Mouse (Mus musculus) lung, embryonic 14.5 days (tissue): ENCODE results near the gene Fan1. TPM values are rescaled to one million over a fixed set of nuclear protein-coding genes. Genes with fewer than 3 reads are reported as not detected.

Source experiments
- ATAC-seq: fragments of 200-750 bp; cut with Nextera tagmentation; 2 replicates; pipeline ENCODE4 v1.8.0; 2017; ENCODE audit warnings: mild to moderate bottlenecking, moderate TSS enrichment, moderate library complexity; ENCODE audit not compliant: insufficient read depth
- DNase-seq: peaks from one replicate; pipeline ENCODE4 v3.0.0-alpha.2; 2015
- H3K27ac ChIP-seq: fragments of 300-500 bp; sonication (generic); 2 replicates; pipeline ENCODE4 v1.5.1; 2014; ENCODE audit warnings: low read depth, mild to moderate bottlenecking, moderate library complexity
- H3K27me3 ChIP-seq: fragments of 300-500 bp; sonication (generic); 2 replicates; pipeline ENCODE4 v1.6.1; 2014; ENCODE audit warnings: low read length, control low read depth; ENCODE audit not compliant: insufficient read depth
- H3K36me3 ChIP-seq: fragments of 300-500 bp; sonication (generic); 2 replicates; pipeline ENCODE4 v1.6.1; 2014; ENCODE audit warnings: control low read depth; ENCODE audit not compliant: insufficient read depth
- H3K4me1 ChIP-seq: fragments of 300-500 bp; sonication (generic); 2 replicates; pipeline ENCODE4 v1.6.1; 2014; ENCODE audit warnings: antibody characterized with exemption, control low read depth; ENCODE audit not compliant: insufficient read depth
- H3K4me2 ChIP-seq: fragments of 300-500 bp; sonication (generic); 2 replicates; pipeline ENCODE4 v1.6.1; 2014; ENCODE audit warnings: mild to moderate bottlenecking
- H3K4me3 ChIP-seq: fragments of 300-500 bp; sonication (generic); 2 replicates; pipeline ENCODE4 v1.5.1; 2014; ENCODE audit warnings: low read depth, low read length
- H3K9ac ChIP-seq: fragments of 300-500 bp; sonication (generic); 2 replicates; pipeline ENCODE4 v1.6.1; 2014
- H3K9me3 ChIP-seq: fragments of 300-500 bp; sonication (generic); 2 replicates; pipeline ENCODE4 v1.6.1; 2016; ENCODE audit warnings: low read depth, low read length, control low read depth
- CTCF ChIP-seq: IDR thresholded peaks from 2 replicates; pipeline ENCODE4 v1.5.1; 2016; ENCODE audit warnings: antibody characterized with exemption, low read depth
- WGBS: fragments of 180-500 bp; shearing (Covaris S2); extraction: QIAGEN DNeasy Blood & Tissue Kit; methylation state at CpG from one replicate; pipeline ENCODE4 v1.1.7; 2014; 5-methylcytosine and 5-hydroxymethylcytosine counted together
- polyA plus RNA-seq: library from polyadenylated mRNA; unstranded; fragments of >200 nt; fragmentation: Nextera tagmentation; extraction: Ambion mirVana; gene quantifications from 2 replicates; pipeline ENCODE4 v1.2.1, GENCODE M21; 2014

The Fan1 gene
- polyA plus RNA-seq, 1 experiment from 2014 or later = 4.8 TPM

GRCm38 (mm10) chr7:64357405-64357804 lies 16.5 kb downstream of the Fan1 start:
- Histone ChIP-seq H3K4me3 (no peak overlapping the region), H3K27ac (no peak overlapping the region), H3K4me2 (no peak overlapping the region), H3K36me3 (peaks cover 69% of the 10 kb centered on the region), H3K9ac (no peak overlapping the region), H3K4me1 (no peaks in the 10 kb centered on the region), H3K27me3 (no peaks in the 10 kb centered on the region), H3K9me3 (no peaks in the 10 kb centered on the region)
- WGBS = 91% methylated on average over 9 of the region's 9 CpGs
- DNase-seq (peak; percentile 9), ATAC-seq (no peak)
- TF ChIP-seq CTCF = no peak

- Histone ChIP-seq H3K36me3 (peaks cover 67% of the 10 kb centered on the region), H3K27ac (no peak overlapping the region), H3K4me1 (no peaks in the 10 kb centered on the region), H3K4me3 (no peak overlapping the region), H3K9me3 (no peaks in the 10 kb centered on the region), H3K4me2 (no peak overlapping the region), H3K9ac (no peak overlapping the region), H3K27me3 (no peaks in the 10 kb centered on the region)
- WGBS = 90% methylated on average over 5 of the region's 5 CpGs
- no peak for TF ChIP-seq CTCF
- no peak for DNase-seq
- ATAC-seq = no peak
Measured at GRCm38 (mm10) chr7:64356661-64357060, 17.2 kb downstream of the Fan1 start.

GRCm38 (mm10) chr7:64354206-64354605 lies 19.7 kb downstream of the Fan1 start:
- ATAC-seq = no peak
- TF ChIP-seq CTCF = no peak
- WGBS = 59% methylated on average over 14 of the region's 14 CpGs

GRCm38 (mm10) chr7:64351087-64351486 lies 22.8 kb downstream of the Fan1 start:
- H3K9me3 ChIP-seq = no peaks in the 10 kb centered on the region
- no peak overlapping the region for H3K27ac ChIP-seq
- H3K4me2 ChIP-seq = no peak overlapping the region
- H3K4me1 ChIP-seq = no peaks in the 10 kb centered on the region
- TF ChIP-seq CTCF = no peak
- no peak overlapping the region for H3K9ac ChIP-seq
- peaks cover 40% of the 10 kb centered on the region for H3K36me3 ChIP-seq
- H3K27me3 ChIP-seq = no peaks in the 10 kb centered on the region
- H3K4me3 ChIP-seq = no peak overlapping the region
- no peak for DNase-seq
- no peak for ATAC-seq
- 78% methylated on average over 4 of the region's 4 CpGs for WGBS

More at GRCm38 (mm10) chr7:64354206-64354605, 19.7 kb downstream of the Fan1 start:
- no peaks in the 10 kb centered on the region for H3K4me1 ChIP-seq
- no peak overlapping the region for H3K4me2 ChIP-seq
- no peak overlapping the region for H3K27ac ChIP-seq
- DNase-seq = no peak
- no peaks in the 10 kb centered on the region for H3K9me3 ChIP-seq
- H3K36me3 ChIP-seq = peaks cover 49% of the 10 kb centered on the region
- no peak overlapping the region for H3K9ac ChIP-seq
- H3K27me3 ChIP-seq = no peaks in the 10 kb centered on the region
- H3K4me3 ChIP-seq = no peak overlapping the region

GRCm38 (mm10) chr7:64349147-64349861 lies 24.6 kb downstream of the Fan1 start:
- H3K9ac ChIP-seq = no peak overlapping the region
- H3K4me2 ChIP-seq = no peak overlapping the region
- no peaks in the 10 kb centered on the region for H3K4me1 ChIP-seq
- H3K4me3 ChIP-seq = no peak overlapping the region
- TF ChIP-seq CTCF = no peak
- H3K27me3 ChIP-seq = no peaks in the 10 kb centered on the region
- 77% methylated on average over 15 of the region's 15 CpGs for WGBS
- no peak overlapping the region for H3K27ac ChIP-seq
- H3K36me3 ChIP-seq = peaks cover 44% of the 10 kb centered on the region
- H3K9me3 ChIP-seq = no peaks in the 10 kb centered on the region
- peak; percentile 46 for DNase-seq
- peak; percentile 44; the same call in 1 of the 2 replicates for ATAC-seq

GRCm38 (mm10) chr7:64347813-64348212 lies 26.1 kb downstream of the Fan1 start:
- ATAC-seq (no peak), DNase-seq (no peak)
- TF ChIP-seq CTCF = no peak
- Histone ChIP-seq H3K9me3 (no peaks in the 10 kb centered on the region), H3K4me3 (no peak overlapping the region), H3K4me1 (no peaks in the 10 kb centered on the region), H3K4me2 (no peak overlapping the region), H3K27me3 (no peaks in the 10 kb centered on the region), H3K9ac (no peak overlapping the region), H3K27ac (no peak overlapping the region), H3K36me3 (peaks cover 32% of the 10 kb centered on the region)
- 88% methylated on average over 1 of the region's 1 CpGs for WGBS

- Histone ChIP-seq H3K36me3 (peaks cover 49% of the 10 kb centered on the region), H3K4me3 (no peak overlapping the region), H3K9ac (no peak overlapping the region), H3K4me2 (no peak overlapping the region), H3K27ac (no peak overlapping the region), H3K27me3 (no peaks in the 10 kb centered on the region), H3K4me1 (no peaks in the 10 kb centered on the region), H3K9me3 (no peaks in the 10 kb centered on the region)
- ATAC-seq (no peak), DNase-seq (no peak)
- TF ChIP-seq CTCF = no peak
- WGBS = 100% methylated on average over 1 of the region's 1 CpGs
Measured at GRCm38 (mm10) chr7:64332686-64333085, 41.2 kb downstream of the Fan1 start.

GRCm38 (mm10) chr7:64331309-64331708 lies 42.6 kb downstream of the Fan1 start:
- H3K4me3 ChIP-seq = no peak overlapping the region
- no peak for TF ChIP-seq CTCF
- no peak overlapping the region for H3K4me2 ChIP-seq
- peaks cover 35% of the 10 kb centered on the region; the same call in 1 of the 2 replicates for H3K36me3 ChIP-seq
- whole genome bisulfite sequencing = 86% methylated on average over 3 of the region's 3 CpGs
- H3K9ac ChIP-seq = no peak overlapping the region
- H3K27me3 ChIP-seq = no peaks in the 10 kb centered on the region
- no peaks in the 10 kb centered on the region for H3K4me1 ChIP-seq
- no peak overlapping the region for H3K27ac ChIP-seq
- no peak for ATAC-seq
- H3K9me3 ChIP-seq = no peaks in the 10 kb centered on the region
- no peak for DNase-seq
